In genomic region chr2:155472671-155473569, GRCm38 (mm10) we compare ENCODE assay signal across 8 mouse cellular contexts. TPM values are rescaled to one million over a fixed set of nuclear protein-coding genes. Genes with fewer than 3 reads are reported as not detected.
DNase-seq lines count a peak whose midpoint lies in the region; ATAC-seq and TF ChIP-seq lines count a peak whose summit lies in the region.

No protein-coding gene starts in this region.

- H3K36me3 ChIP-seq in C2C12 (ENCODE audit: control insufficient read depth, insufficient read depth): no peaks in the 10 kb centered on the region
- H3K36me3 ChIP-seq in embryonic facial prominence, embryonic 12.5 days: no peaks in the 10 kb centered on the region
- H3K36me3 ChIP-seq in liver, embryonic 12.5 days: no peaks in the 10 kb centered on the region
- H3K36me3 ChIP-seq in myocyte (ENCODE audit: control insufficient read depth, insufficient read depth): no peaks in the 10 kb centered on the region
- no peaks in the 10 kb centered on the region for H3K36me3 ChIP-seq in stomach, postnatal 0 days (ENCODE audit: control insufficient read depth, insufficient read depth, low read length)

- under 1% methylated on average over 61 of the region's 71 CpGs for WGBS in embryonic facial prominence, embryonic 12.5 days
- under 1% methylated on average over 56 of the region's 71 CpGs for WGBS in liver, embryonic 12.5 days (ENCODE audit: insufficient replicate concordance)
- whole genome bisulfite sequencing in stomach, postnatal 0 days: under 1% methylated on average over 31 of the region's 71 CpGs

- H3K27me3 ChIP-seq in C2C12 (ENCODE audit: control insufficient read depth, insufficient read depth, insufficient read length): no peaks in the 10 kb centered on the region
- no peaks in the 10 kb centered on the region for H3K27me3 ChIP-seq in embryonic facial prominence, embryonic 12.5 days
- H3K27me3 ChIP-seq in liver, embryonic 12.5 days (replicated peaks): no peaks in the 10 kb centered on the region
- no peaks in the 10 kb centered on the region for H3K27me3 ChIP-seq in myocyte (ENCODE audit: control insufficient read depth, insufficient read depth, insufficient read length)
- no peaks in the 10 kb centered on the region for H3K27me3 ChIP-seq in stomach, postnatal 0 days (ENCODE audit: control insufficient read depth, insufficient read depth, low read length)

- no peak for TF ChIP-seq POLR2A in myocyte (IDR thresholded peaks at IDR 0.05; ENCODE audit: insufficient read length, low read depth)

- peak overlapping the region; percentile 94 for H3K9ac ChIP-seq in embryonic facial prominence, embryonic 12.5 days
- peak overlapping the region; percentile 95 for H3K9ac ChIP-seq in liver, embryonic 12.5 days
- H3K9ac ChIP-seq in stomach, postnatal 0 days (ENCODE audit: low read length): peak overlapping the region; percentile 98

- peak overlapping the region; percentile 62 for H3K4me2 ChIP-seq in embryonic facial prominence, embryonic 12.5 days (replicated peaks)
- H3K4me2 ChIP-seq in liver, embryonic 12.5 days: peak overlapping the region; percentile 86
- peak overlapping the region; percentile 73 for H3K4me2 ChIP-seq in myocyte (ENCODE audit: low read depth)
- peak overlapping the region; percentile 80 for H3K4me2 ChIP-seq in stomach, postnatal 0 days (replicated peaks; ENCODE audit: low read depth)

- TF ChIP-seq CTCF in C2C12 (IDR thresholded peaks at IDR 0.05; ENCODE audit: control insufficient read depth, insufficient read depth, insufficient read length): no peak
- no peak for TF ChIP-seq CTCF in stomach, postnatal 0 days (IDR thresholded peaks at IDR 0.05; ENCODE audit: low read depth)

- H3K27ac ChIP-seq in embryonic facial prominence, embryonic 12.5 days: peak overlapping the region; percentile 90
- H3K27ac ChIP-seq in liver, embryonic 12.5 days: peak overlapping the region; percentile 91
- peak overlapping the region; percentile 98 for H3K27ac ChIP-seq in stomach, postnatal 0 days (replicated peaks)

- no peak for TF ChIP-seq EP300 in stomach, postnatal 0 days (optimal IDR thresholded peaks at IDR 0.05)

- peaks cover 13% of the 10 kb centered on the region; the same call in 1 of the 2 replicates for H3K4me1 ChIP-seq in embryonic facial prominence, embryonic 12.5 days
- peaks cover 40% of the 10 kb centered on the region for H3K4me1 ChIP-seq in liver, embryonic 12.5 days
- H3K4me1 ChIP-seq in stomach, postnatal 0 days (replicated peaks; ENCODE audit: control insufficient read depth, insufficient read depth): peaks cover 3% of the 10 kb centered on the region; the same call in 1 of the 2 replicates

- peak; percentile 58 for ATAC-seq in embryonic facial prominence, embryonic 12.5 days (ENCODE audit: insufficient number of reproducible peaks, insufficient read depth, low FRiP score, low TSS enrichment)
- ATAC-seq in liver, embryonic 12.5 days: peak; percentile 78
- ATAC-seq in stomach, postnatal 0 days (ENCODE audit: low FRiP score, low TSS enrichment): peak; percentile 78

- peaks cover 46% of the 10 kb centered on the region for H3K79me3 ChIP-seq in C2C12 (ENCODE audit: low read depth)

- H3K79me2 ChIP-seq in C2C12 (ENCODE audit: control insufficient read depth, insufficient read depth) (peaks cover 58% of the 10 kb centered on the region), myocyte (ENCODE audit: control insufficient read depth, insufficient read depth) (peaks cover 50% of the 10 kb centered on the region)

- H3K4me3 ChIP-seq in C2C12 (ENCODE audit: insufficient read depth, poor library complexity, severe bottlenecking): peak overlapping the region; percentile 65
- H3K4me3 ChIP-seq in embryonic facial prominence, embryonic 12.5 days: peak overlapping the region; percentile 86
- peak overlapping the region; percentile 98 for H3K4me3 ChIP-seq in liver, embryonic 12.5 days
- H3K4me3 ChIP-seq in myocyte: peak overlapping the region; percentile 34
- H3K4me3 ChIP-seq in stomach, postnatal 0 days (ENCODE audit: low read depth, low read length): peak overlapping the region; percentile 85

- peak; percentile 70 for DNase-seq in adrenal gland, postnatal 14 days
- DNase-seq in heart, adult 8-10 months (ENCODE audit: low spot score): peak; percentile 50
- peak; percentile 58 for DNase-seq in kidney, adult 18-20 months
- peak; percentile 52 for DNase-seq in stomach, postnatal 0 days (ENCODE audit: low spot score)

- H3K9me3 ChIP-seq in embryonic facial prominence, embryonic 12.5 days: no peaks in the 10 kb centered on the region
- H3K9me3 ChIP-seq in liver, embryonic 12.5 days (replicated peaks): no peaks in the 10 kb centered on the region
- H3K9me3 ChIP-seq in stomach, postnatal 0 days (ENCODE audit: control insufficient read depth, low read length): no peaks in the 10 kb centered on the region

- H3ac ChIP-seq in C2C12 (ENCODE audit: control insufficient read depth, insufficient read length, low read depth) (peak overlapping the region; percentile 79), myocyte (ENCODE audit: control insufficient read depth, insufficient read length) (peak overlapping the region; percentile 97)

TF ChIP-seq in C2C12, 6 proteins besides CTCF, POLR2A, EP300 and RAD21:
- no peak for TF ChIP-seq MYOG (IDR thresholded peaks at IDR 0.05; ENCODE audit: control insufficient read depth, extremely low read depth, insufficient read length)
- no peak for TF ChIP-seq FOSL1 (IDR thresholded peaks at IDR 0.05; ENCODE audit: insufficient read depth, low read length, poor library complexity, severe bottlenecking)
- no peak for TF ChIP-seq CEBPB (IDR thresholded peaks at IDR 0.05; ENCODE audit: low read depth)
- TF ChIP-seq MAX (IDR thresholded peaks at IDR 0.05): no peak
- no peak for TF ChIP-seq MYOD1 (IDR thresholded peaks at IDR 0.05; ENCODE audit: control insufficient read depth, insufficient read length, low read depth)
- TF ChIP-seq USF1 (IDR thresholded peaks at IDR 0.05; ENCODE audit: low read depth): no peak
TF ChIP-seq in C2C12: peak in this region for 0.

TF ChIP-seq in myocyte, 11 proteins besides CTCF, POLR2A, EP300 and RAD21:
- TF ChIP-seq CEBPB (IDR thresholded peaks at IDR 0.05; ENCODE audit: insufficient read depth, poor library complexity, severe bottlenecking) (no peak), POLR2AphosphoS2 (IDR thresholded peaks at IDR 0.05; ENCODE audit: insufficient read length, low read depth) (no peak), MYOD1 (IDR thresholded peaks at IDR 0.05; ENCODE audit: control insufficient read depth in 1 of 3, insufficient read length in 2 of 3, low read depth in 2 of 3) (peak in 1 of 3 experiments; percentile 1)

RNA-seq across cellular contexts. Expression of gene Ncoa6, which starts 0.8 kb away (rescaled TPM):
- polyA plus RNA-seq in C2C12 (2012; fragmentation: generic; extraction: Trizol): 9.4 TPM
- 39.5 and 43.5 TPM in 2 replicates for total RNA-seq in adrenal gland, postnatal 14 days (2021)
- polyA plus RNA-seq in embryonic facial prominence, embryonic 12.5 days (2016; fragmentation: Nextera tagmentation; extraction: Ambion mirVana): 27.3 and 28.2 TPM in 2 replicates
- 10 to 100 TPM; 19.3 to 25.9 (median 20.9) TPM for total RNA-seq in heart, adult 8-10 months (2022)
- 9.2 and 10.4 TPM in 2 replicates for polyA plus RNA-seq in liver, embryonic 12.5 days (2016; fragmentation: Nextera tagmentation; extraction: Ambion mirVana)
- polyA plus RNA-seq in myocyte (2012; fragmentation: generic; extraction: Trizol): 11.0 TPM
- 10.6 and 11.3 TPM in 2 replicates for polyA plus RNA-seq in stomach, postnatal 0 days (2015; fragmentation: Nextera tagmentation; extraction: Ambion mirVana)

RNA-seq across cellular contexts. Expression of gene Acss2, which starts 44.8 kb away (rescaled TPM):
- 3.1 TPM for polyA plus RNA-seq in C2C12 (2012; fragmentation: generic; extraction: Trizol)
- total RNA-seq in adrenal gland, postnatal 14 days (2021): 30.1 and 34.5 TPM in 2 replicates
- 14.4 and 15.5 TPM in 2 replicates for polyA plus RNA-seq in embryonic facial prominence, embryonic 12.5 days (2016; fragmentation: Nextera tagmentation; extraction: Ambion mirVana)
- total RNA-seq in heart, adult 8-10 months (2022): 10 to 100 TPM; 30.9 to 37.7 (median 35.5) TPM
- polyA plus RNA-seq in liver, embryonic 12.5 days (2016; fragmentation: Nextera tagmentation; extraction: Ambion mirVana): 25.1 and 27.1 TPM in 2 replicates
- 25.8 TPM for polyA plus RNA-seq in myocyte (2012; fragmentation: generic; extraction: Trizol)
- 10.3 and 13.6 TPM in 2 replicates for polyA plus RNA-seq in stomach, postnatal 0 days (2015; fragmentation: Nextera tagmentation; extraction: Ambion mirVana)

RNA-seq across cellular contexts. Expression of gene Ggt7, which starts 45.1 kb away (rescaled TPM):
- polyA plus RNA-seq in C2C12 (2012; fragmentation: generic; extraction: Trizol): 2.6 TPM
- 3.8 and 6.7 TPM in 2 replicates for total RNA-seq in adrenal gland, postnatal 14 days (2021)
- polyA plus RNA-seq in embryonic facial prominence, embryonic 12.5 days (2016; fragmentation: Nextera tagmentation; extraction: Ambion mirVana): 11.4 and 13.8 TPM in 2 replicates
- 1 to 10 TPM in 1 of 4 experiments, under 1 TPM in 3; 0.62 to 1.0 (median 0.85) TPM for total RNA-seq in heart, adult 8-10 months (2022)
- polyA plus RNA-seq in liver, embryonic 12.5 days (2016; fragmentation: Nextera tagmentation; extraction: Ambion mirVana): 0.54 and 0.86 TPM in 2 replicates
- polyA plus RNA-seq in myocyte (2012; fragmentation: generic; extraction: Trizol): 6.6 TPM
- 2.6 and 2.9 TPM in 2 replicates for polyA plus RNA-seq in stomach, postnatal 0 days (2015; fragmentation: Nextera tagmentation; extraction: Ambion mirVana)

Comparison
In these comparisons a context has a peak if more than half of its experiments do, and no peak if none do; other contexts are left out.
1. Peak in every context shown above with its lines: DNase-seq, ATAC-seq, H3K4me3 ChIP-seq and H3K27ac ChIP-seq.
2. H3K4me3 ChIP-seq: peak in every context shown above with its lines; median percentile 98 in liver, embryonic 12.5 days; 86 in embryonic facial prominence, embryonic 12.5 days; 85 in stomach, postnatal 0 days; 65 in C2C12; 34 in myocyte.